Mouse (Mus musculus) cerebellum, postnatal 36 days (tissue): ENCODE results near the gene Rhof.

ENCODE experiments used
- DNase-seq, 2 experiments: peaks; one replicate each; pipeline ENCODE4 v3.0.0; 2021 to 2022; ENCODE audit warnings: mixed read lengths in 2 of 2

Rhof gene

DNA sequence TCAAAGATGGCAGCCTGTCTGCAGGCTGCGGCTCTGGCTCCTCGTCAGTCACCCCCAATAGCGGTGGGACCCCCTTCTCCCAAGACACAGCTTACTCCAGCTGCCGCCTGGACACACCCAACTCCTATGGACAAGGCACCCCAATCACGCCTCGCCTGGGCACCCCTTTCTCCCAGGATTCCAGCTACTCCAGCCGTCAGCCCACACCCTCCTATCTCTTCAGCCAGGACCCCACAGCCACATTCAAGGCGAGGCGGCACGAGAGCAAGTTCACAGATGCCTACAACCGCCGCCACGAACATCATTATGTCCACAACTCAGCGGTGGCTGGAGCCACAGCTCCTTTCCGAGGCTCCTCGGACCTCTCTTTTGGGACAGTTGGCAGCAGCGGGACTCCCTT lies 15.1 kb upstream of the Rhof start:
- no peak for DNase-seq

- DNase-seq, result no peak
Measured at GRCm38 (mm10) chr5:123146357-123146756, 13.9 kb upstream of the Rhof start.

- DNase-seq, result no peak
Measured at GRCm38 (mm10) chr5:123144746-123145590, 12.5 kb upstream of the Rhof start.

DNA sequence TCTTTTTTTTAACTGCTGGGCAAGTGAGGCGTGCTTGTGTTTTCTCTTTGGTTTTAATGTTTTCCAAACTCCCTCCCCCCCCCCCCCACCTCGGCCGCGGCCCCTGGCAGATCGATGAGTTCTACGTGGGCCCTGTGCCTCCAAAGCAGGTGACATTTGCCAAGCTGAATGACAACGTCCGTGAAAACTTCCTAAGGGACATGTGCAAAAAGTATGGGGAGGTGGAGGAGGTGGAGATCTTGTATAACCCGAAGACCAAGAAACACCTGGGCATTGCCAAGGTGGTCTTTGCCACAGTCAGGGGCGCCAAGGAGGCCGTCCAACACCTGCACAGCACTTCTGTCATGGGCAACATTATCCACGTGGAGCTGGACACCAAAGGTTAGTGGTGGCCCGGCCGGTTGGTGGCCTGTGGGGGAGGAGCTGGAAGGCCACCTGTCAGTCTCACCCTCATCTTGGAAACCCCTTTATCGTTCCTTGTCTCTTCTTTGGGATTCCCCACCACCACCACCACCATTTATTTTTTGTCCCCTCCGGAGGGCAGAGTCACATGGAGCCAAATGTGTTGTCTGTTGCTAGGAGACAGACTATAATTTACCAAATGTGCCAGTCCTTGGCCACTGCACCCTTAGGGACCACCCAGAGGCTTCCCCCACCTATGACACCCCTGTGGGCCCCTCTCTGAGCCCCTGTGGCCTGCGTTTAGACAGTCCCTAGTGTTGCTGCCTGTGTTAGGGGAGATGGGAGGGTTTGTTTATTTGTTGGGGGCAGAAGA lies 11.7 kb upstream of the Rhof start:
- no peak for DNase-seq

GRCm38 (mm10) chr5:123143251-123143970 lies 10.9 kb upstream of the Rhof start:
- DNase-seq, result peak; percentile 35 to 58

GRCm38 (mm10) chr5:123142161-123143157 lies 10.0 kb upstream of the Rhof start, which contains the start of gene Setd1b:
TSS of gene Setd1b (plus strand) at chr5:123142193.
- peak; percentile 49 to 58 for DNase-seq

GRCm38 (mm10) chr5:123141555-123142160 lies 9.2 kb upstream of the Rhof start:
- peak; percentile 56 to 59 for DNase-seq

DNA sequence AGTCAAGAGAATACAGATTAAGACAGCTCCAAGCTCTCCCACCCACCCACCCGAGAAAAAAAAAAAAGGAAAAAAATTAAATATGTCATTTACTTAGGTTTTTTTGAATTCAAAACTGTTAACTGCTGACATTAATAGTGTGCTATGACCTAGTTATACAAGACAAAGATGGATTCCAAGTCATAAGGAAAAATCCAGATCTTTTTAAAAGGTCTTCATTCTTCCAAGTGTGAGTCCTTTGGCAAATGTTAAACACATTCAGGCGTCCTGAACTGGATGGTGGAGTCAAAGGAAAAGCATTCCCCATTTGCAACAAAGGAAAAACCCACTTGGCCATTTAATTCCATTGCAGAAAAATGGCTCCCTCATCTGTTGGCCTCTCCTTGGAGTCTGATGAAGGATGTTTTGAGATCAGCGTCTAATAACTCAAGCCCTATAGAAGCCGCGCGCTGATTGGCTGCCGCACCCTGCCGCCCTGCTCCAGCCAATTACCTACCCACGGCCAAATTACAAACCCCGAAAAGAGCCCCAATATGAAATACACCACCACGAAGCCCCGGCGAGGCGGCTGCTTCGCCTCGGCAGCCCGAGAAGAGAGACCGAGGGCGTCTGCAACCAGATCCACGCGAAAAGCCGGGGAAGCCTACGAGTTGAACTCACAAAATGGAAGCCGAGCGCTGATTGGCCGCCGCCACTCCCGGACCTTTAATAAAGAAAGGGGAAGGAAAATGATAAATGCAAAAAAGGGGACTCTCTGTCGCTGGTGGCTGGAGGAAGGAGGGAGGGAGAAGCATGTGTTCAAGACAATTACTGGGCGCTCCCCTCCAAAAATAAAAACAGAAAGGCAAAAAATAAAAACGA lies 8.4 kb upstream of the Rhof start:
- DNase-seq, result peak; percentile 93 to 97

GRCm38 (mm10) chr5:123139722-123140627 lies 7.5 kb upstream of the Rhof start:
- DNase-seq, result peak in 1 of 2 experiments; percentile 53

DNA sequence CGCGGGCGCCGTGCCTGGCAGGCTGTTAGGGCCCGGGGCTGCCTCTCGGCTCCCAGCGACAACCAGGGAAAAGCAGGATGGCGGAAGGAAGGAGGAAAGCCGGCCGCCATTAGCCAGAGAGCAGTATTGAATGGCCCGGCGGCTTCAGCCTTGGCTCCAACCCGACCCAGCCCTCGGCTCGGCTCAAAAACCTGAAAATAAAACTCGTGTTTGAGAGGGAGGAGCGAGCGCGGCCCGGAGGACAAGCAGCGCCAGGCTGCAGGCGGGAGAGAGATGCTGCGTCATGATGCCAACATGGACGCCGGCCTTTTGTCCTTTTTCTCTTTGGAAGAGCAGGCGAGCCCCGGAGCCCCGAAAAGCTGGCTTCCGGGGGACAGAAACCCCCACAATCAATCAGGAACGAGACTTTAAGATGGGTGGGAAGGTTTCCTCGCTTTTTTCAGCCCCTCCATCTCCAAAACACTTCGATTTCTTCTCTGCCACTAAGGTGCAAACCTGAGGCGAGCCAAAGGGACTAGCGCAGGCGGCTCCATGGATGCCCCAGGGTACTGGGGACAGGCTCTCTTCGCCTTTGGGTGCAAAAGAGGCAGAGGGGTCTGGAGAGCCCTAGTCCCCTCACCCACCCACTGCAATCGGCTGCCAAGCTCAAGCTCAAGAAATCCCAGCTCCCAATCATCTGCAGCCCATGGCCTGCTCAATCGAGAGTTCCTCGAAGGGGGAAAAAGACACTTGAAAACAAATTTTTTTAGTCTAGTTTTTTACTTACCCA lies 6.6 kb upstream of the Rhof start:
- peak; percentile 91 for DNase-seq

- peak; percentile 54 for DNase-seq
Measured at GRCm38 (mm10) chr5:123138230-123138911, 5.9 kb upstream of the Rhof start.

- DNase-seq, result no peak
Measured at GRCm38 (mm10) chr5:123137910-123138229, 5.4 kb upstream of the Rhof start.

DNA sequence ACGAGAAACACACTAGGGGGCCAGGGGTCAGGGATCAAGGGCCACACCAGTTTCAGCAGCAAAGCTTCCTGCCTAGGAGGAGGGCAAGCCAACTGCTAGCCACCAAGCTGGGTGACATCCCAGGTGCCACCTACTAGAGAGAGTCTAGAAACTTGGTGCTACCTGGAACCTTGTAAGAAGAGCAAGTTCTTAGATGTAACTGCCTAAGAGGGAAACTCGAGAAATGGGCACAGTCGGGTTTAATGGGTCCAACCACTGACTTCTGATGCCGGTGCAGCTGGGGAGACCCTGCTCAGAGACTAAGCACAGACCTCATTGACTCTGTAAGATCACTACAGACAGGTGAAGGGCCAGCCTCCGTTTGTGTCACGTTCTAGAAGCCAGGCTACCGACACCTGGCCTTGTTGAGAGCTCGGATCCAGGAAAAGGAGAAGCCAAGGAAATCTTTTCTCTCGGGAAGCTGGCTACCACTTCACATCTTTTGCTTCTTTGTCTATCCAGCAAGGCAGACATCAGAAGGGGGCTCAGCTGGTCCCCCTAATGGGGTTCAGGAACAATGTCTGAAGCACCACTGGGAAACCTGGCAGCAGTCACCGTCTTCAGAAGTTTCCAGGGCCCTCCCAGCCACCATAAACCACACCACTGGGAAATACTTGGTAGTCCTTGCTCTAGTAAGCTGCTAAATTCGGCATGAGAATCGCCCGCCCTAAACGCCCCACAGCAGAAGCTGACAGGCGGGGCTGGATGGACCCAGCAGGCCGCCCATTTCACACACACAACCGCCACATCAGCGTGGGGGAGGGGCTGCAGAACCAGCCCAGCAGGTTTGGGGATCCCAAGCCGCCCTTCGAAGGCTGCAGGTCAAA lies 4.8 kb upstream of the Rhof start:
- peak; percentile 57 to 68 for DNase-seq

DNA sequence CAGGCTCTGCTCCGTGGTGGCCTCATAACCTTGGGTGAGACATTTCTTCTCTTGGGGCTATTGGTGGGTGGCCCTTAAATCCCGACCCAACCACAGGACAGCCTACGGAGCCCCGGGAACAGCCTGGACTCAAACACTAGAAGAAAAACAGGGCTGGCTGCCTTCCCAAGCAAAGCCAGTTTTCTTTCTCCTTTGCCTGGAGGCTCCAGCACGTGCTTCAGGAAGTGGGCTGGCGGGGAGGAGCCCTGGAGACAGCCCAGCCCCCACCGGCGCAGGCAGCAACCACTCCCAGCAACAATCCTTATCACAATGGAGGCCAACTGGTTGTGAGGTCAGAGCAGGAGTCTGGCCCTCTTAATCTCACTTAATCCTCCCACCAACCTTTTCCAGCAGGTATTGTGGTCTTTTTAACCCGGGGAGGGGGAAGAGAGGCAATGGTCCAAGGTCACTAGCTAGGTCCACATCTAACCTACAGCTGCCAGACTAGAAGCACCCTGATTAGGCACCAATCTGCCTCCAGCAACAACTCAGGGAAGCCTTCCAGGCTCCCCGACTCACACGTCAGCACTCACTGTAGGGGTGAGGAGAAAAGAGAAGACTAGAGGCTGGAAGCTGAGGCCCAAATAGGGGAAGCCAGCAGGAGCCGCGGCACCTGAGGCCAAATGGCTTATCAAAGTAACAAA lies 4.0 kb upstream of the Rhof start:
- DNase-seq, result peak; percentile 53 to 65

GRCm38 (mm10) chr5:123135471-123136360 lies 3.2 kb upstream of the Rhof start:
- peak; percentile 58 to 65 for DNase-seq
